Mouse (Mus musculus) brain, embryonic 14.5 days (tissue): ENCODE measurements around the gene Tbc1d22a.

Experiments
- CTCF ChIP-seq: fragments of 200-500 bp; IDR thresholded peaks from 2 replicates; pipeline ENCODE4 v1.5.1; 2012; ENCODE audit warnings: inconsistent platforms, mild to moderate bottlenecking, moderate library complexity, borderline replicate concordance; ENCODE audit not compliant: insufficient read depth, insufficient read length; ENCODE audit errors: extremely low read depth
- POLR2A ChIP-seq: fragments of 200-500 bp; IDR thresholded peaks from 2 replicates; pipeline ENCODE4 v1.6.1; 2012; ENCODE audit warnings: mild to moderate bottlenecking, inconsistent platforms, borderline replicate concordance; ENCODE audit not compliant: poor library complexity, insufficient read depth, insufficient read length, severe bottlenecking; ENCODE audit errors: extremely low read depth

DNA sequence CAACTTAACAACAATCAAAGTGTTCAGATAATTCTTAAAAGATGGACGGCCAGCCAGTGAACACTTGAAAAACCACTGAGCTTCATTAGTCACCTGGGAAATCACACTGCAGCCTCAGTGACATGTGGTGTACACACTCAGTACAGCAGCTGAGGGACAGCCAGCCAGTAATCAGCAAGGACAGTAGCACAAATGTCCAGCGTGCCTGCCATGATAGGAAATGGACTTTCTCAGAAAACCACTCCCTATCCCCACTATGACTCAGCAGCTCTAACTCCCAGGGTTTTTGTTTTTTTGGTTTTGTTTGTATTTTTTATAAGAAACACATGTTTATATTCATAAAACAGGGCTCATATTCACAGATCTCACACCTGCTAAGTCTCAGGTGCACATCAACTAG lies 209.6 kb downstream of the Tbc1d22a start:
- TF ChIP-seq CTCF = no peak
- TF ChIP-seq POLR2A = no peak
